Mouse (Mus musculus) gastrocnemius, adult 8-10 months (tissue): ENCODE data around the gene Gab3. TPM values are rescaled to one million over a fixed set of nuclear protein-coding genes. Genes with fewer than 3 reads are reported as not detected.
A peak's percentile ranks its signal among the peaks of the same experiment; 100 is the strongest.

Experiments used
- DNase-seq, 2 experiments: peaks; one replicate each; pipeline ENCODE4 v3.0.0; 2022; ENCODE audit warnings: low spot score in 2 of 2
- total RNA-seq, 4 experiments: library from RNA; stranded (reverse); gene quantifications; 2 replicates each; pipeline ENCODE4 v1.2.4; 2022

Gene Gab3
- under 1 TPM; 0.34 to 0.94 (median 0.58) TPM for total RNA-seq

- peak; percentile 4 to 16 for DNase-seq
Observed at GRCm38 (mm10) chrX:75084774-75085508, at the start of gene Gab3. Gene Gab3, minus strand, starts transcription at chrX:75085458.

- DNase-seq = peak; percentile 63 to 67
Observed at GRCm38 (mm10) chrX:75130467-75131160, 45.4 kb upstream of the Gab3 start, which contains the start of gene Mpp1. Gene Mpp1, minus strand, starts transcription at chrX:75131016.

DNA sequence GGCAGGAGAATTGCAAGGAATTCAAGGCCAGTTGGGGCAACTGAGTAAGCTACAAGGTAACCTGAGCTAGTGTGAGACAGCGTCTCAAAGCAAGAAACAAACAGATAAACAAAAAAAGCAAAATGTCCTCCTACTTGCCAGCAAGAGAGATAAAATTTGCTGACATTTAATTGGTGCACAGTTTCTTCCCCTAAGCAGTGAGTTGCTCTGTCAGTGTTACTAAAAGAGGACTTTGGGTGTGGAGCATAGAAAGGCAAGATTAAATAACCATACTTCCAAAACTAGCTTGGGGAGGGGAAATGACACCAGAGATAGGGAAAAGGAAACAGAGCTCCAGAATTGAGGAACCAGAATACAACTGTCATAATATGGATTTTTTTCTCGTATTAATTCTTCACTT lies 44.2 kb upstream of the Gab3 start:
- DNase-seq = no peak

DNA sequence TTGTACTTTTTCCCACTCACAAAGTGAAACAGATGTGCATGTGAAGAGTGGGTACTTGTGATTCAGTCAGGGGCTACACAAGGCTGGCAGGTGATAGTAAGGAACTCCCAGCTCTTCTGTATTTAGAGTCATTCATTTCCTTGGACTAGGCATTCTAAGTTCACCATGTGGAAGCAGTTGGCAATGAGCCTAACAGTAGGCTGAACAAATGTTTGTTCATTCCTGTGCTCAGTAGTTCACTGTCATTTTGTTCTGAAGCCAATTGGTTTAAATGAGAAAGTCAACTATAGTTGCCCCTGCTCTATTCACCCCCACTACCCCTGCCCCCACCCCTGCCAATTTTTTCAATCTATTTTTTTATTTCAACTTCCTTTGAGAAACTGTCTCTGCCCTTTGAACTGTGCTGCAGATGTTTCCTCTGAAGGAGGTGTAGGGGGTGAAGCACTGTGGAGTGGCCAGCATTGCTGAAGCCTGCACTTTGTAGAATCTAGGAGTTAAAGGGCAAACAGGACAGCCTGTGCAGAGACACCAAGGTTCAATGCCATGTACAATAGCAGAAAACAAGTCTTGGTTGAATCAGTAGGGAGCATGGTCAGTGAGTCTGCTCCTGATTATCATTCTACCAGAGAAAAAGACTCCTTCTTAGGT lies 43.2 kb upstream of the Gab3 start:
- DNase-seq = no peak

- no peak for DNase-seq
Observed at GRCm38 (mm10) chrX:75126893-75127292, 41.6 kb upstream of the Gab3 start.

DNA sequence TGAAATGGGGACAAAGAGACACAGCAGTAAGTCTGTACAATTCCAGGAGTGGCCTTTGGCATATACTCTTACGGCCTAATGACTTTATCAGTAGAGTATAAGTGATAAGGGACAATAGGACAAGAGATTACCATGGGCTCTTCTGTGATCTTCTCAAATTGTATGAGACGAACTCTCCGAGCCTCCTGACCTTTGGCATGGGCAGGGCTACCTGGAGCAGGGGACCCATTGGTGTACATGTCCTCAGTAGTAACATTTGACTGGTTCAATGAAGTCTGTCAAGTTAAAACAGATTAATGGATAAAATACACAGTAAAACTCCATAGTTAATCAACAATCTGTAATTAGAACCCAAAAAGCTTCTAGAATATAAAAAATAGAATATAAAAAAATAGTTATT lies 40.3 kb upstream of the Gab3 start:
- no peak for DNase-seq

DNA sequence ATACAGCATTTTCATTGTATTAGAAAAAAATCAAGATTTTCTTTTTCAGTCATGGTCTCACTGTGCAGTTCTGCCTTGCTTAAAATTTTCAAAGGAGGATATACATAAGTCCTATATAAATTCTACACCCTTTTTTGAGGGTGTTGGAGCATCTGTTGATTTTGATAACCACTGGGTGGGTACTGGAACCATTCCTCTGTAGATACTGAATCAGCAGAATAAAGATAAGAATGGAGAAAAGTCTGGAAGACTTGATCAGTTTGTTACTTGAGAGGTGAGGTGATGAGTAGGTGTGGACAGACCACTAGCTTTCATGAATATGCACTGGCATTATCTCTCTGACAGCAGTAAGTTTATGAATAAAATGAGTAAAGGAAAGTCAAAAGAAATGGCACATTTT lies 30.3 kb upstream of the Gab3 start:
- no peak for DNase-seq

DNA sequence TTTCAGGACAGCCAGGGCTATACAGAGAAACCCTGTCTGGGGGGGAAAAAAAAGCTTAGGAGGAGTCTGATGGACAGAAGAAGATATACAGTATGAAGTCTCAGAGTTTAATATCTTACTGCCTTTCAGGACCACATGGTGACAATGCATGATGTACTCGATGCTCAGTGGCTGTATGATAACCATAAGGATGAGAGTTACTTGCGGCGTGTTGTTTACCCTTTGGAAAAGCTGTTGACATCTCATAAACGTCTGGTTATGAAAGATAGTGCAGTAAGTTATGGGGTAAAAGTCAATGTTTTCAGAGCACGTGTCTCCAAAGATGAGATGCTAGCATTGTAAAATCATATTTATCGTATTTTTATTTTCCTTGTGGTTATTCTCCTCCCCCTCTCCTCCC lies 17.0 kb upstream of the Gab3 start:
- no peak for DNase-seq

- no peak for DNase-seq
Observed at GRCm38 (mm10) chrX:75098799-75099198, 13.5 kb upstream of the Gab3 start.

DNA sequence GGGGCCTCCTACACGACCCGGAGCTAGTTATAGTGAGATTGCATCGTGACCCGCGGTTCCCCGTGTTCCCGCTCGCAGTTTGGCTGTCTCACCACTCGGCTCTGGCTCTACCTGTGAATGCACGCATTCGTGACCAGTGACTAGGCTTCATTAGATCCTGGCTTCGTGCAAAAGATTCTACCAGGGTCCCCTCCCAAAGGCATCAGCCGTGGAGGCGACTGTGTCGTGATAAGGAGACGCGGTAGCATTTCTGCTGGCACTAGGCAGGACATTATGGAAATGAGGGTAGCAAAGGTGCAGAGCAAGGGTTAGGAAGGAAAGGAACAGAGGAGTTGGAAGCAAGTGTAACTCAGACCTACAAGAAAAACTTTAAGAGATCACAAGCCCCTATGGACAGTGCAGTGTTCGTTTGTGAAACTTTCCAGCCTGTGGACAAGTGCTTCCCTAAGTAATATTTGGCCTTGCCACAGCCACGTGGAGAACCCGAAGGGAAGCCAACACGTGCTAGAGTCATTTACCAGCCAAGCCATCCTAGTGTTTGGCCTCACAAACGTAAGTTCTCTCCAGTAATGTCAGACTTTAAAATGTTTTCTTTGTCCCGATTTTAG lies 11.0 kb upstream of the Gab3 start:
- peak in 1 of 2 experiments; percentile 2 for DNase-seq

- peak; percentile 88 to 89 for DNase-seq
Observed at GRCm38 (mm10) chrX:75095369-75096162, 10.3 kb upstream of the Gab3 start, which contains the start of gene Dkc1. Gene Dkc1, plus strand, starts transcription at chrX:75095854.

DNA sequence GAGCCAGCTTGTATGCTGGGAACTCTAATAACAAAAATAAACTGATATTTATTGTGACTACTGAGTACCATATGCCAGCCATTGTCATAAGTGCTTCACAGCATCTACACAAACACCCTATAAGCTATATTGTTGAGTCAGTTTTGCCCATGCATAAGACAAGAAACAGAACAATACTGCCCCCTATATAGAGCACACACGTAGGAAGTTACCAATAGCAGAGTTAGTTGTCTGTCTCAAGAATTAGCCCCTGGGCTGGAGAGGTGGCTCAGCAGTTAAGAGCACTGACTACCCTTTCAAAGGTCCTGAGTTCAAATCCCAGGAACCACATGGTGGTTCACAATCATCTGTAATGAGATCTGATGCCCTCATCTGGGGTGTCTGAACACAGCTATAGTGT lies 396 bp upstream of the Gab3 start:
- no peak for DNase-seq

- DNase-seq = peak in 1 of 2 experiments; percentile 6
Observed at GRCm38 (mm10) chrX:75083982-75084773, 1.1 kb downstream of the Gab3 start.

DNA sequence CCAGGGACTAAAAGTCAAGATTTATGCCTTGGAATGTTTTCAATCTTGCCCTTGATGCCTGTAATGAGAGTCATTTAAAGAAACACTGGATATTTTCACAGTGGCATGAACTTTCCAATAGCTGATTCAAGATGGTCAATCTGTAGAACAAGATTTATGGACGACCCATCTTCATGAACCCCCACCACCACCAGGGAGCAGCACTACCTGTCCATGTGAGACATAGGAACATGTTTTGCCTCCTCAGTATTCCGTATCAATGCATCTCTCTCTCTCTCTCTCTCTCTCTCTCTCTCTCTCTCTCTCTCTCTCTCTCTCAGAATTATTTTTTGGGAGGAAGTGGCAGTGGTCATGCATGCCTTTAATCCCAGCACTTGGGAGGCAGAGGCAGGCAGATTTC lies 2.9 kb downstream of the Gab3 start:
- no peak for DNase-seq

GRCm38 (mm10) chrX:75056120-75056775 lies 29.0 kb downstream of the Gab3 start:
- DNase-seq = no peak

DNA sequence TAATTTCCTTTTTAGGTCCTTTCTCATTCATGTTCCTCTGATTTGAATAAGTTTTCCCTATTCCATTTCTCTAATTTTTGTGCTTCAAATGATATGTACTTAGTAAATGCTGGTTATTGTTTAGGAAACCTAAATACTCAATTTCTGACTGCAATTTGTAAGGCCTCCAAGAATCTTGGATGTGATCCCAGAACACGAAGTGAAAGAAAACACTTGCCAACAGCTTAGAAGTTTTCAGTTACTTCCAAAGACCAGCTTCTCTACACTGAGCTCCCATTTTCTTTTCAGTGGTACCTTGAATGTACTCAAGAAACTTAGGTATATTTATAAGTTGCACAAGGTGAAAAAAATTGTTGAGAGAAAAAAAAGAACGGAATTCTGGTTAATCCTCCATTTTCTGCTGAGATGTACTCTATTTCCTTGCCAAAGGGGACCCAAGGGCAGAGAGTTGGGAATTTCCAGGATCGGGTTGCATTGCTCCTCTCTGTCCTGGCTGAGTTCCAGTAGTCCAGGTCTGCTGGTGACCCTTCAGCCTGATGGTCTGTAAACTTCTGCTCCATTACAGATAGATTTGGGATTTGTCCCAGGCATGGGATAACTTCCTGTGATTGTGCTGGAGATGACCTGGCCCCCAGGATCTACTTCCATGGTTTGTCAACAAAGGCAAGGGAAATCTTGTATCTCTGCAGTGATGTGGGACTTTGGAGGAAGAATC lies 38.2 kb downstream of the Gab3 start:
- DNase-seq = no peak

DNA sequence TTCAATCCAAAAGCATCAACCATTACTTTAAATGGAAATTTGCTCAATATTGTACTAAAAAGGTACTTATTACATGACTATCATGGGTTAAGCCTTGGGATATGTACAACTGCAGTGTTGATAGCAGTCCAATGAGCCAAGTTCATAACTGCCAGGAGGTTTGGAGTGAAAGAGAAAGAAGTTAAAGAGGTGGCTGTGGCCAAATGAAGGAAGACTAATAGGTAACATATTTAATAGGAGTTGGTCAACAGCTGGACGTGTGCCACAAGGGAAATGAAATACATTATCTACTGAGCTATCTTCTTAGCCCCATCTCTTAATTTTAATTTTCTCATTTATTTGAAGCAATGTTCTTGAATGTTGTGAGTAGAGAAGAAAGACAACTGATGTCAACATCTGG lies 39.3 kb downstream of the Gab3 start:
- DNase-seq = no peak

DNA sequence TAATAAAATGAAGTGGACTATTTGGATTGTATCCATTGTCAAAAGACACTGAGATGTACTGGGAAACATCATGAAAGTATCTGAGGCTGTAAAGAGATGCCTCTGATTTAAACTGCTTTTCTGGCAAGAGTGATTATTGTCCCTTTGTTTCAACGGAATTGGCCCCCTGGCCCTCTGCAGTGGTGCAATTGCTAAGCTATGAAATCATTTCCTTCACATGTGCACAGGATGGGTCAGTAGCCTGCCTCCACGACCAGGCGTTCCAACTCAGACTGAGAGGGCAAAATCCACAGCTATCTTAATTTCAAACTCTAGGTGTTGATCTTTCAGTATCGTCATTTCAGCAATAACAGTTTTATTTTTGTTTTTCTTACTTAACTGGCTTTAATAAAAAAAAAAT lies 40.7 kb downstream of the Gab3 start:
- peak in 1 of 2 experiments; percentile 4 for DNase-seq

DNA sequence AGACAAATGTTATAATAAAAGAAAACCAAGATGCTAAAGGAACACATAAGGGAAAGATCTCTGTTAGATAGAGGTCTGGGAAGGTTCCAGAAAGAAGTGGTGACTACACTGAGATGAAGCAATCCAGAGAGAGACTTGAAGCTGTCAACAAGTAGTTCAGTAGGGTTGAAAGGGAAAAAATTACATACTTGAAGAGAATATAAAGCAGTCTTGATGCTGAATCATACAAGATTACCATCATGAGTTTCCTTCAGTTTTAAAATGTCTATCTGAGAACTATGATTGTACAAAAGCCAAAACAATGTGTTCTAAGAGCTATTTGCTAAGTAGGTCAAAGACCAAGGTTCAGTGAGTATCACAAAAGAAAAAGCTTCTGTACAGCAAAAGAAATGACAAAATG lies 48.6 kb downstream of the Gab3 start:
- DNase-seq = no peak
